Mouse (Mus musculus) CH12.LX (cell line): ENCODE results near the gene Zfp93. TPM values are rescaled to one million over a fixed set of nuclear protein-coding genes. Genes with fewer than 3 reads are reported as not detected.

Experiments
- DNase-seq: peaks from one replicate; pipeline ENCODE4 v3.0.0-alpha.2; 2013; ENCODE audit errors: extremely low read depth
- H3K27ac ChIP-seq: 2 replicates; pipeline ENCODE4 v1.5.1; 2012; ENCODE audit warnings: low read depth, mild to moderate bottlenecking, control low read depth, moderate library complexity; ENCODE audit not compliant: insufficient read depth
- H3K27me3 ChIP-seq: replicated peaks from 2 replicates; pipeline ENCODE3; 2012; ENCODE audit warnings: inconsistent platforms
- H3K36me3 ChIP-seq, 2 experiments: replicated peaks in 1 of 2; 2 replicates each; pipeline versions ENCODE3 to v1.6.1; 2012; ENCODE audit warnings: inconsistent platforms in 1 of 2, low read length in 1 of 2, mild to moderate bottlenecking in 1 of 2, mixed read lengths in 1 of 2, moderate library complexity in 1 of 2; ENCODE audit not compliant: control insufficient read depth in 1 of 2, insufficient read depth in 1 of 2
- H3K4me1 ChIP-seq, 2 experiments: 2 replicates each; pipeline ENCODE4 v1.6.1; 2012; ENCODE audit warnings: inconsistent platforms in 1 of 2, moderate library complexity in 1 of 2; ENCODE audit not compliant: insufficient read depth in 2 of 2, control insufficient read depth in 1 of 2
- H3K4me2 ChIP-seq: 2 replicates; pipeline ENCODE4 v1.6.1; 2012; ENCODE audit warnings: low read depth, mild to moderate bottlenecking, control low read depth; ENCODE audit not compliant: poor library complexity, insufficient read depth, severe bottlenecking
- H3K4me3 ChIP-seq, 3 experiments: fragments of 150-350 bp in 1 of 3; sonication (generic) in 1 of 3; replicated peaks in 1 of 3; 2 replicates each; pipeline versions ENCODE3 to v1.5.1; 2011 to 2012; ENCODE audit warnings: low read depth in 2 of 3, low read length in 2 of 3, mild to moderate bottlenecking in 2 of 3, moderate library complexity in 2 of 3, control low read depth in 1 of 3, improper control_type of control experiment in 1 of 3, inconsistent platforms in 1 of 3, mixed read lengths in 1 of 3; ENCODE audit not compliant: poor library complexity in 1 of 3
- H3K79me2 ChIP-seq: replicated peaks from 2 replicates; pipeline ENCODE4 v1.6.1; 2012; ENCODE audit warnings: mild to moderate bottlenecking, moderate library complexity; ENCODE audit not compliant: control insufficient read depth, poor library complexity, insufficient read depth, severe bottlenecking; ENCODE audit errors: extremely low read depth
- H3K9ac ChIP-seq: 2 replicates; pipeline ENCODE4 v1.6.1; 2012; ENCODE audit warnings: low read depth, mild to moderate bottlenecking, control low read depth, moderate library complexity; ENCODE audit not compliant: insufficient read depth
- H3K9me3 ChIP-seq: replicated peaks from 2 replicates; pipeline ENCODE3; 2012; ENCODE audit warnings: low read length, inconsistent platforms, mixed read lengths
- BHLHE40 ChIP-seq: IDR thresholded peaks from 2 replicates; pipeline ENCODE4 v1.6.1; 2011; ENCODE audit warnings: mild to moderate bottlenecking, low read depth, low read length, improper control_type of control experiment
- CHD1 ChIP-seq: IDR thresholded peaks from 2 replicates; pipeline ENCODE4 v1.6.1; 2012; ENCODE audit warnings: low read depth, low read length, improper control_type of control experiment, inconsistent platforms
- CHD2 ChIP-seq: IDR thresholded peaks from 2 replicates; pipeline ENCODE4 v1.6.1; 2011; ENCODE audit warnings: low read length, improper control_type of control experiment
- CTCF ChIP-seq, 2 experiments: IDR thresholded peaks in 1 of 2; conservative IDR thresholded peaks in 1 of 2; 2 replicates each; pipeline ENCODE4 v1.5.1; 2011 to 2012; ENCODE audit warnings: low read depth in 2 of 2, low read length in 2 of 2, improper control_type of control experiment in 1 of 2, inconsistent platforms in 1 of 2, mild to moderate bottlenecking in 1 of 2, moderate library complexity in 1 of 2
- EP300 ChIP-seq: IDR thresholded peaks from 2 replicates; pipeline ENCODE4 v1.6.1; 2011; ENCODE audit warnings: low read length, improper control_type of control experiment
- GABPA ChIP-seq: IDR thresholded peaks from 2 replicates; pipeline ENCODE4 v1.6.1; 2012; ENCODE audit warnings: low read depth, low read length, improper control_type of control experiment, inconsistent platforms; ENCODE audit not compliant: insufficient replicate concordance
- HCFC1 ChIP-seq: IDR thresholded peaks from 2 replicates; pipeline ENCODE4 v1.6.1; 2012; ENCODE audit warnings: low read depth, mild to moderate bottlenecking, inconsistent platforms, low read length, improper control_type of control experiment
- IRF4 ChIP-seq: IDR thresholded peaks from 2 replicates; pipeline ENCODE4 v1.6.1; 2014; ENCODE audit warnings: low read depth, mild to moderate bottlenecking, inconsistent platforms, low read length, improper control_type of control experiment
- JUN ChIP-seq: IDR thresholded peaks from 2 replicates; pipeline ENCODE4 v1.6.1; 2011; ENCODE audit warnings: low read depth, mild to moderate bottlenecking, low read length, improper control_type of control experiment, moderate library complexity; ENCODE audit not compliant: insufficient read depth
- KAT2A ChIP-seq: IDR thresholded peaks from 2 replicates; pipeline ENCODE4 v1.6.1; 2012; ENCODE audit warnings: low read length, improper control_type of control experiment, inconsistent platforms; ENCODE audit not compliant: insufficient replicate concordance
- MAFK ChIP-seq: IDR thresholded peaks from 2 replicates; pipeline ENCODE4 v1.6.1; 2011; ENCODE audit warnings: low read length, improper control_type of control experiment; ENCODE audit not compliant: insufficient replicate concordance
- MAX ChIP-seq: IDR thresholded peaks from 2 replicates; pipeline ENCODE4 v1.6.1; 2011; ENCODE audit warnings: low read length, improper control_type of control experiment
- MAZ ChIP-seq: IDR thresholded peaks from 2 replicates; pipeline ENCODE4 v1.6.1; 2012; ENCODE audit warnings: low read depth, mild to moderate bottlenecking, inconsistent platforms, low read length, improper control_type of control experiment, moderate library complexity
- MEF2A ChIP-seq: IDR thresholded peaks from 2 replicates; pipeline ENCODE4 v1.6.1; 2014; ENCODE audit warnings: low read depth, mild to moderate bottlenecking, inconsistent platforms, low read length, improper control_type of control experiment, borderline replicate concordance
- MYC ChIP-seq: IDR thresholded peaks from 2 replicates; pipeline ENCODE4 v1.6.1; 2011; ENCODE audit warnings: low read depth, mild to moderate bottlenecking, improper control_type of control experiment, low read length
- NELFE ChIP-seq: IDR thresholded peaks from 2 replicates; pipeline ENCODE4 v1.6.1; 2011; ENCODE audit warnings: low read depth, low read length, improper control_type of control experiment
- PAX5 ChIP-seq: IDR thresholded peaks from 2 replicates; pipeline ENCODE4 v1.6.1; 2012; ENCODE audit warnings: low read length, inconsistent platforms, mixed read lengths
- POLR2A ChIP-seq: IDR thresholded peaks from 2 replicates; pipeline ENCODE4 v1.6.1; 2011; ENCODE audit warnings: low read depth, mild to moderate bottlenecking, improper control_type of control experiment, low read length
- RAD21 ChIP-seq: IDR thresholded peaks from 2 replicates; pipeline ENCODE4 v1.6.1; 2011; ENCODE audit warnings: low read depth, mild to moderate bottlenecking, low read length, improper control_type of control experiment, moderate library complexity
- SIN3A ChIP-seq: IDR thresholded peaks from 2 replicates; pipeline ENCODE4 v1.6.1; 2012; ENCODE audit warnings: low read length, improper control_type of control experiment, inconsistent platforms
- SMC3 ChIP-seq: IDR thresholded peaks from 2 replicates; pipeline ENCODE4 v1.6.1; 2011; ENCODE audit warnings: low read depth, low read length, improper control_type of control experiment
- TBP ChIP-seq: conservative IDR thresholded peaks from 2 replicates; pipeline ENCODE4 v1.6.1; 2011; ENCODE audit warnings: low read depth, low read length, improper control_type of control experiment
- TCF12 ChIP-seq: IDR thresholded peaks from 2 replicates; pipeline ENCODE4 v1.6.1; 2014; ENCODE audit warnings: low read depth, mild to moderate bottlenecking, inconsistent platforms, low read length, improper control_type of control experiment
- UBTF ChIP-seq: IDR thresholded peaks from 2 replicates; pipeline ENCODE4 v1.6.1; 2012; ENCODE audit warnings: low read depth, mild to moderate bottlenecking, inconsistent platforms, low read length, improper control_type of control experiment, moderate library complexity
- USF1 ChIP-seq: IDR thresholded peaks from 2 replicates; pipeline ENCODE4 v1.6.1; 2014; ENCODE audit warnings: low read depth, mild to moderate bottlenecking, inconsistent platforms, low read length, improper control_type of control experiment
- USF2 ChIP-seq: conservative IDR thresholded peaks from 2 replicates; pipeline ENCODE4 v1.6.1; 2011; ENCODE audit warnings: low read depth, low read length, improper control_type of control experiment
- ZKSCAN1 ChIP-seq: IDR thresholded peaks from 2 replicates; pipeline ENCODE4 v1.6.1; 2012; ENCODE audit warnings: low read depth, inconsistent platforms, low read length, improper control_type of control experiment, borderline replicate concordance
- ZMIZ1 ChIP-seq: IDR thresholded peaks from 2 replicates; pipeline ENCODE4 v1.6.1; 2012; ENCODE audit warnings: low read depth, mild to moderate bottlenecking, inconsistent platforms, low read length, improper control_type of control experiment
- ZNF384 ChIP-seq: IDR thresholded peaks from 2 replicates; pipeline ENCODE4 v1.6.1; 2012; ENCODE audit warnings: low read depth, low read length, improper control_type of control experiment, inconsistent platforms
- dilution Hi-C: fragments of 300-500 bp; cut with MboI; formaldehyde crosslinking; loops from 2 replicates; pipeline ENCODE4 v1.14.3; 2020; ENCODE audit warnings: low sequenced_read_pairs; ENCODE audit not compliant: extremely low pct_unique_long_range_greater_than_20kb, extremely low pct_ligation_motif_present
- in situ Hi-C: fragments of 300-500 bp; cut with MboI; formaldehyde crosslinking; loops from 3 replicates; pipeline ENCODE4 v1.14.3; 2019; ENCODE audit warnings: low sequenced_read_pairs, low pct_ligation_motif_present, low pct_unique_long_range_greater_than_20kb, mixed read lengths
- polyA plus RNA-seq: library from polyadenylated mRNA; unstranded; fragments of >175 nt; gene quantifications from 2 replicates; pipeline ENCODE4 v1.2.1, GENCODE M21; 2012; ENCODE audit warnings: low read depth; ENCODE audit not compliant: insufficient read length
- total RNA-seq, 2 experiments: library from RNA; depleted of rRNA; stranded (reverse); fragments of 300-350 nt in 1 of 2; fragments of >200 nt in 1 of 2; gene quantifications; 2 replicates each; pipeline ENCODE4 v1.2.3; 2012 to 2014

Zfp93 gene
- total and polyA plus RNA-seq, 3 experiments, result 0.11 to 0.30 (median 0.21) TPM

DNA sequence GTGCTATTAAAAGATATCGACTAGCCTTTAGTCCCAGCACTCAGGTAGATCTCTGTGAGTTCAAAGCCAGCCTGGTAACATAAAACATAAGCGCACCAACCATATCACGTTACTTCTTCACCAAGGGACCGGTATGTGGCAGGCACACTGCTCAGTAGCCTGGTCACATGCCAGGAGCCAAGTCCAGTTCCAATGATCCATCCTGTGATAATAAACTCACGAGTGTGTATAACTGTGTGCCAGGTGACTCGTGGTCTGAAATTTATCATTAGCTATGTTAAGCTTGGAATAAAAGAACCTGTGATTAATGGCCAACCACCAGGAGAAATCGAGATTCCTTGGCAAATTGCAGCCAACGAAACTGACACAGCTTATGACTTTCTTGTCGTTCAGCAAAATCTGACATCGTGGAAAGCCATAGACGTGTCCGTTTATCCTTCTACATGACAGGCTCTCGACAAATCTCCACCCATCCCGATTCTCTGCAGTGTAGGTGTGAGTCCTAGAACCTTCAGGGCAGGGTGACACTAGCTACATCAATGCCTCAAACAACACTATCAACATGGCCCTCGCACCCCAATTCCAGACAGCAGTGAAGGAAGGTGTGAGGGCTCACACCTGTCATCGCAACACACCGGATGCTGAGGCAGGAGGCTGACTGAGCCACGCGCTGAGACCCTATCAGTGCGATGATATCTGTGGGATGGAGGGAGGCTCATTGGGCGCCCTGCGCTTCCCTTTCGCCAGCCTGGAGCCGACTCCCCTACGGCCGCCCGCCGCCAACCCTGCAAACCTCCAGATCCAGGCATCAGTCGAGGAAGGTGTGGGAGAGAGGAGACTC, 45.7 kb downstream of the Zfp93 start:
- Histone ChIP-seq H3K27me3 (peaks cover 1% of the 10 kb centered on the region), H3K79me2 (no peaks in the 10 kb centered on the region), H3K4me3 (peak overlapping the region; percentile 69 to 77 (median 71)), H3K36me3 (peaks cover 20 to 32% of the 10 kb centered on the region in 2 experiments), H3K27ac (peak overlapping the region; percentile 8; the same call in 1 of the 2 replicates), H3K4me2 (peak overlapping the region; percentile 14), H3K9me3 (no peaks in the 10 kb centered on the region), H3K9ac (peak overlapping the region; percentile 68), H3K4me1 (peaks cover 2 to 16% of the 10 kb centered on the region in 2 experiments)
- TF ChIP-seq RAD21 (no peak), GABPA (no peak), SIN3A (no peak), CTCF (conservative IDR thresholded peaks at IDR 0.05 in 1 of 2, IDR thresholded peaks at IDR 0.05 in 1 of 2; ENCODE audit: low read depth in 2 of 2, low read length in 2 of 2) (no peak), MAZ (no peak), JUN (no peak), ZMIZ1 (no peak), MAFK (no peak), USF2 (no peak)
- peak; percentile 6 for DNase-seq
- in situ Hi-C loops, result no loop called here
- dilution Hi-C loops, result no loop called here

DNA sequence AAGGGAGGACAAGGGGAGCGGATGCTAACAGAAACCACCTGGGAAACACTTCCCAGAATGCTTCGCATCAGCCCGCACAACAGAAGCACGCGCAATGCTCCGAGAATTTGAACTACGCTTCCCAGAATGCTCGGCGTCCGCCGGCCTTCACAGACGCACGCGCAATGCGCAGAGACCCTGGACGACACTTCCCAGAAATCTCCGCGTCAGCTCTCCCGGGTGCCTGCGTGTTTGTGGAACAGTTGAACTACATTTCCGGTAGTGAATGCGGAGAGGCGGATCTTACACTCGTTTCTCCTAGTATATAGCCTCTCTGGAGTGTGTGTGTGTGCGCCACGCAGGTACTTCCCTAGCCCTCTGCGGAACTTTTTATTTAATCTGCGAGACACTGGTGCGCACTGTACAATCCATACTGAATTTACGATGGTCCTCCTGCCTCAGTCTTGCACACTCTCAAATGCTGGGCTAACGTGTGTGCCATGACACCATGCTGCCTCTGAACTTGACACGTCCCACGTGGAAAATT, 46.4 kb downstream of the Zfp93 start, which contains the start of gene Zfp94:
Zfp94 (minus strand) TSS at position 100 of the 526 bp plus-strand sequence.
- H3K27me3 ChIP-seq, result peaks cover 2% of the 10 kb centered on the region
- dilution Hi-C loops (no loop called here), in situ Hi-C loops (no loop called here)
- peak within 1 kb of the TSS; percentile 69 to 77 (median 71) for H3K4me3 ChIP-seq
- H3K9ac ChIP-seq, result peak within 1 kb of the TSS; percentile 77
- no peaks in the 10 kb centered on the region for H3K79me2 ChIP-seq
- H3K9me3 ChIP-seq, result no peaks in the 10 kb centered on the region
- H3K27ac ChIP-seq, result peak within 1 kb of the TSS; percentile 8; the same call in 1 of the 2 replicates
- H3K4me2 ChIP-seq, result peak within 1 kb of the TSS; percentile 69
- H3K36me3 ChIP-seq, result peaks cover 13 to 25% of the 10 kb centered on the region in 2 experiments
- peaks cover 2 to 16% of the 10 kb centered on the region in 2 experiments for H3K4me1 ChIP-seq
- peak; percentile 96 for DNase-seq
- TF ChIP-seq POLR2A (peak; percentile 90), CHD2 (0 out of 2 replicates have a peak, but pooled peaks have one; percentile 37), ZMIZ1 (0 out of 2 replicates have a peak, but pooled peaks have one; percentile 41), JUN (no peak), UBTF (no peak), EP300 (no peak), PAX5 (no peak), ZKSCAN1 (no peak), MEF2A (peak; percentile 56), USF1 (no peak), CTCF (conservative IDR thresholded peaks at IDR 0.05 in 1 of 2, IDR thresholded peaks at IDR 0.05 in 1 of 2; ENCODE audit: low read depth in 2 of 2, low read length in 2 of 2) (no peak), KAT2A (peak; percentile 97), USF2 (no peak), IRF4 (peak; percentile 68), RAD21 (no peak), CHD1 (no peak), NELFE (peak; percentile 77), SMC3 (no peak), ZNF384 (no peak), MYC (peak; percentile 88), BHLHE40 (peak; percentile 60), HCFC1 (peak; percentile 98), MAX (peak; percentile 63; the same call in 1 of the 2 replicates), TBP (peak; percentile 92), SIN3A (peak; percentile 87; the same call in 1 of the 2 replicates), MAZ (no peak; the same call in 1 of the 2 replicates), TCF12 (peak; percentile 85), MAFK (peak; percentile 13; the same call in 1 of the 2 replicates)
